Mouse (Mus musculus) hindbrain, embryonic 16.5 days (tissue): Measurements from ENCODE around the gene Fbxl4. TPM values are rescaled to one million over a fixed set of nuclear protein-coding genes. Genes with fewer than 3 reads are reported as not detected.
A peak's percentile ranks its signal among the peaks of the same experiment; 100 is the strongest.

Experiments
- ATAC-seq: fragments of 200-750 bp; cut with Nextera tagmentation; 2 replicates; pipeline ENCODE4 v1.8.0; 2017; ENCODE audit warnings: moderate TSS enrichment, moderate library complexity
- H3K27ac ChIP-seq: fragments of 300-500 bp; sonication (generic); 2 replicates; pipeline ENCODE4 v1.5.1; 2014; ENCODE audit warnings: low read depth, mild to moderate bottlenecking, control low read depth, low read length, moderate library complexity
- H3K27me3 ChIP-seq: fragments of 300-500 bp; sonication (generic); replicated peaks from 2 replicates; pipeline ENCODE4 v1.6.1; 2014; ENCODE audit warnings: low read length; ENCODE audit not compliant: control insufficient read depth, insufficient read depth
- H3K36me3 ChIP-seq: fragments of 300-500 bp; sonication (generic); 2 replicates; pipeline ENCODE4 v1.6.1; 2014; ENCODE audit warnings: mild to moderate bottlenecking, low read length, moderate library complexity, mixed read lengths; ENCODE audit not compliant: control insufficient read depth, insufficient read depth
- H3K4me1 ChIP-seq: fragments of 300-500 bp; sonication (generic); 2 replicates; pipeline ENCODE4 v1.6.1; 2014; ENCODE audit warnings: low read depth, low read length; ENCODE audit not compliant: control insufficient read depth, insufficient read depth
- H3K4me2 ChIP-seq: fragments of 300-500 bp; sonication (generic); 2 replicates; pipeline ENCODE4 v1.6.1; 2014; ENCODE audit warnings: mild to moderate bottlenecking, low read length, control low read depth, moderate library complexity
- H3K4me3 ChIP-seq: fragments of 300-500 bp; sonication (generic); 2 replicates; pipeline ENCODE4 v1.5.1; 2014; ENCODE audit warnings: mild to moderate bottlenecking, low read length, control low read depth, moderate library complexity
- H3K9ac ChIP-seq: fragments of 300-500 bp; sonication (generic); 2 replicates; pipeline ENCODE4 v1.6.1; 2014; ENCODE audit warnings: low read depth, mild to moderate bottlenecking, control low read depth, low read length, moderate library complexity
- H3K9me3 ChIP-seq: fragments of 300-500 bp; sonication (generic); 2 replicates; pipeline ENCODE4 v1.6.1; 2014; ENCODE audit warnings: mild to moderate bottlenecking, low read length, moderate library complexity; ENCODE audit not compliant: control insufficient read depth
- WGBS: fragments of 180-500 bp; shearing (Covaris S2); extraction: QIAGEN DNeasy Blood & Tissue Kit; methylation state at CpG from one replicate; pipeline ENCODE4 v1.1.7; 2014; 5-methylcytosine and 5-hydroxymethylcytosine counted together
- polyA plus RNA-seq: library from polyadenylated mRNA; unstranded; fragments of >200 nt; fragmentation: Nextera tagmentation; extraction: Ambion mirVana; gene quantifications from 2 replicates; pipeline ENCODE4 v1.2.1, GENCODE M21; 2015

The Fbxl4 gene
- polyA plus RNA-seq, 1 experiment from 2014 or later = 19.3 TPM

DNA sequence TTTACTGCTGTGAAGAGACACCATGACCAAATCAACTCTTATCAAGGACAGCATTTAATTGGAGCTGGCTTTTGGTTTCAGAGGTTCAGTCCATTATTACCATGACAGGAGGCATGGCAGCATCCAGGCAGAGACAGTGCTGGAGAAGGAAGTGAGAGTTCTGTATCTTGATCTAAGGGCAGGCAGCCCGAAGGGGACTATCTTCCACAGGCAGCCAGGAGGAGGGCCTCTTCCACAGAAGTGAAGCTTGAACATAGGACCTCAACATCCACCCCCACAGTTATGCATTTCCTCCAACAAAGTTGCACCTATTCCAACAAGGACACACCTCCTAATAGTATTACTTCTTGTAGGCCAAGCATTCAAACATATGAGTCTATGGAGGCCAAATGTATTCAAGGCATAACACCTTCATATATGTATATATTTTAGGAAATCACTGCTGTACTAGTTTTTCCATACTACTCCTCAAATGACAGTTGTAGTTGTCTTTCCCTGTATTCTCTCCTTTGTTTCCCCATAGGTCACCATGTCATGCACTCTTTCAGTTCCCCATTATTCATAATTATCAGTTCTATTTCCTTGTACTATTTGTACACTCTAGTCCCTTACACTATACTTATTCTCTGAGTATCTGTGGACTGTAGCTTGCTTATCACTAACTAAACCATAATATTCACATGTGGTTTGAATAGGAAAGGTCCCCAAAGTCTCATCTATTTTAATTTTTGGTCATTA lies 26.4 kb downstream of the Fbxl4 start:
- Histone ChIP-seq H3K4me2 (no peak overlapping the region), H3K9ac (no peak overlapping the region), H3K9me3 (no peaks in the 10 kb centered on the region), H3K4me1 (no peaks in the 10 kb centered on the region; the same call in 1 of the 2 replicates), H3K4me3 (no peak overlapping the region), H3K36me3 (peaks cover 2% of the 10 kb centered on the region; the same call in 1 of the 2 replicates), H3K27ac (no peak overlapping the region), H3K27me3 (no peaks in the 10 kb centered on the region)
- 94% methylated on average over 1 of the region's 1 CpGs for WGBS
- no peak for ATAC-seq

DNA sequence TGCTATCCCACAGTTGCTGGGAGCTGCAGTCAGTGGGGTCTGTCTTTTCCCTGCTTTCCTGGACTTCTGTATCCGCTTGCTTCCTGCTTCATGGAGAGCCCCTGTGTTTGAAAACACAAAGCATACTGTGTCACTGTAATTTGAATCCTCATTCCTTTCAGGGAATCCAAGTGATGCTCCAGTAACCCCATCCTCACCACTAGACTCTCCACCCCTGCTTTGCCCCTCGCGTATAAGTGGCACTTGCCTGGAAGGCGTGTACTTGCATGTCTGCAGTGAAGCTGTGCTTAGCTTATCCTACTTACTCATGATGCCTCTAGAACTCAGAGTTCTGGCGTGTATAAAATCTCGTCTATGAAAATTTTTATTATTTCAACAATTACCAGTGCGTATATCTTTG lies 32.7 kb downstream of the Fbxl4 start:
- no peaks in the 10 kb centered on the region for H3K36me3 ChIP-seq
- H3K4me1 ChIP-seq = no peaks in the 10 kb centered on the region
- H3K9ac ChIP-seq = no peak overlapping the region
- no peaks in the 10 kb centered on the region for H3K9me3 ChIP-seq
- H3K4me2 ChIP-seq = no peak overlapping the region
- peak; percentile 40; the same call in 1 of the 2 replicates for ATAC-seq
- H3K27me3 ChIP-seq = no peaks in the 10 kb centered on the region
- WGBS = 51% methylated on average over 7 of the region's 7 CpGs
- H3K27ac ChIP-seq = no peak overlapping the region
- H3K4me3 ChIP-seq = no peak overlapping the region

DNA sequence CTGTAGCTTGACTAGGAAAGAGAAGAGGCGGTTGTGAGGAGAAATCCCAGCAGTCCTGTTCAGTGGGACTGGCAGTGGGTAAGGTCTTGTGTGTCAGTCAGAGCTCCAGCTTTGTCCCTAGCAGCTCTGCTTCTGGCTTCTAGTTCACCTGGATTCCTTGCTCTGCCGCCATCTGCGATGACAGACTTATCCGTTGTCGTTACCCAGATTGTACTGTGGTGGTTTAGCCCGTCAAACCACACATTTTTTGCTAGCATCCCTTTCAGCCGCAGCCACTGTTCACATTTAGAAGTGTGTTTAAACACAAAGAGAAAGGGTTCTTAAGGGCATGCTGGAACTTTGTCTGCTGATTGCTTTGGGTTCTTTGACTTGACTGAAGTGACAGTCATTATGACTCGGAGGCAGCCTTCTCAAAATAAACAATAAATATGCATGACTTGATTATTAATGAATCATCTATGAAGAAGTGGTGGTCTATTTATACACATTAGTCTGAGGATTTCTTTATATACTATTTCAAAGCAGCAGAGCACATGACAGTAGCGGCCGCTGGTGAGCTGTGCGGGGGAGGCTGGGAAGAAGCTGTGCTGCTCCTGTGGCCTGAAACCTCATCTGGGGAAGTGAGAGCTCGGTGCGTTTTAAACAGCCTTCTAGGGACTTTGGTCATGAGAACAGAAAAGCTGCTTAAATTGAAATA lies 35.6 kb downstream of the Fbxl4 start:
- no peaks in the 10 kb centered on the region for H3K36me3 ChIP-seq
- H3K9me3 ChIP-seq = no peaks in the 10 kb centered on the region
- no peak overlapping the region for H3K9ac ChIP-seq
- no peak overlapping the region for H3K4me3 ChIP-seq
- ATAC-seq = peak; percentile 72
- no peak overlapping the region for H3K27ac ChIP-seq
- H3K4me2 ChIP-seq = no peak overlapping the region
- no peaks in the 10 kb centered on the region for H3K4me1 ChIP-seq
- no peaks in the 10 kb centered on the region for H3K27me3 ChIP-seq
- 52% methylated on average over 13 of the region's 13 CpGs for WGBS

DNA sequence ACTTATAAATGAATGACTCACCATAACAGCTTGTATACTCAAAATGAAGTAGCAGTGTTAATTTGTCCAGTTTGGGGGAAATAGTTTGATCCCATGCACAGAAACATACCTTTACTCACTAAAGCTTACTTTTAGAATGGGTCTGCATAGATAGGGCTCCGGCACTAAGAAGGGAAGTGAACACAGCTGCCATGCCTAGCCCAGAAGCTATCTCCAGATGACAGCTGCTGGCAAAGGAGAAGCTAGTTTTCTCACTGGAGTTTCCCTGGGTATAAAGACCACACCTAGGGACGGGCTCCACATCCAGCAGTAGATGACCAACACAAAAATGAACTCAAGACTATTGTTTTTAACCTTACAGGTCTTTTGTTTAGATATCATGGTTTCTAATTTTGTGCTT lies 38.1 kb downstream of the Fbxl4 start:
- Histone ChIP-seq H3K4me3 (no peak overlapping the region), H3K36me3 (0 out of 2 replicates have a peak, but pooled peaks cover 3% of the 10 kb centered on the region), H3K9me3 (no peaks in the 10 kb centered on the region), H3K9ac (no peak overlapping the region), H3K4me1 (no peaks in the 10 kb centered on the region), H3K27me3 (no peaks in the 10 kb centered on the region), H3K27ac (no peak overlapping the region), H3K4me2 (no peak overlapping the region)
- WGBS = 88% methylated on average over 2 of the region's 2 CpGs
- no peak for ATAC-seq

DNA sequence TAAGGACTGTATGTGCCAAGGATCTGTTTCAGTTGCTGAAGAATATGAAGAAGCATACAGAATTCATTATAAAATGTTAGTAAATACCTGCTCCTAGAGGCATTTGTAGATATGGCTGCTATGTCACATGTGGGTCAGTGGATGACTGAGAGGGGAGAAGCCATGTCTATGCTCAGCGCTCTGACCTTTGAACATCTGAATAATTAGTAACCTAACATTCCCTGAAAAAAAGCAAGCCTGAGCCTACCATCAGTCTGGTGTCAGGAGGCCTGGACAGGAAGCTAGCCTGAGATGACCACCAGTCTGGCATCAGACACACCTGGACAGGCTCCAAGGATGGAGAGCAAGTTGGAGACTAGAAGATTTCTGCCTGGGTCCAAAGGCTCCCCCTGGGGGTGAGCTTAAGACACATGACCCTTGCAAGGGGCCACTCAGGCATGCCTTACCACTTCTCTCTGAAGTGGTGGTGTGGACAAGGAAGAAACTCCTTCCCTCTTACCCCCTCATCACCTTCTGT lies 39.2 kb downstream of the Fbxl4 start:
- Histone ChIP-seq H3K9me3 (no peaks in the 10 kb centered on the region), H3K4me2 (no peak overlapping the region), H3K27me3 (no peaks in the 10 kb centered on the region), H3K9ac (no peak overlapping the region), H3K4me3 (no peak overlapping the region), H3K4me1 (no peaks in the 10 kb centered on the region), H3K36me3 (0 out of 2 replicates have a peak, but pooled peaks cover 3% of the 10 kb centered on the region), H3K27ac (no peak overlapping the region)
- no peak for ATAC-seq
- 96% methylated on average over 1 of the region's 1 CpGs for WGBS

DNA sequence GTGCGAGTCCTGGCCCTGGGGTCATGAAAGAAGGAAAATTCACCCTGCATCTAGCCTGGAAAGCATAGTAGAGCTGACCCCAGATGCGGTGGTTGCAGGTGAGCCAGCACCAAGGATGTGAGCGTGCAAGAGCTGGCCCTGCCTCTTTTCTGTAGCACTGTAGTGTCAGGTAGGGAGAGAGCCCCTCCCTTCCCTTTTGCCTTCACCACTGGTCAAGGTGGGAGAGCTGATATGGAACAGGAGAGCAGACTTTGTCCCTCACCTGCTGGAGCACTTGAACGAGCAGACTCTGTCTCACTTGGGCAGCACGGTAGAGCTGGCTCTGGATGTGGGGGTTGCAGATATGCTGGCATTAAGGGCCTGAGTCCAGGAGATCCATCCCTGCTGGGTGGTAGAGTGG lies 39.7 kb downstream of the Fbxl4 start:
- Histone ChIP-seq H3K4me2 (no peak overlapping the region), H3K27me3 (no peaks in the 10 kb centered on the region), H3K36me3 (0 out of 2 replicates have a peak, but pooled peaks cover 3% of the 10 kb centered on the region), H3K9ac (no peak overlapping the region), H3K9me3 (no peaks in the 10 kb centered on the region), H3K4me1 (no peaks in the 10 kb centered on the region), H3K4me3 (no peak overlapping the region), H3K27ac (no peak overlapping the region)
- WGBS = 95% methylated on average over 5 of the region's 5 CpGs
- no peak for ATAC-seq

DNA sequence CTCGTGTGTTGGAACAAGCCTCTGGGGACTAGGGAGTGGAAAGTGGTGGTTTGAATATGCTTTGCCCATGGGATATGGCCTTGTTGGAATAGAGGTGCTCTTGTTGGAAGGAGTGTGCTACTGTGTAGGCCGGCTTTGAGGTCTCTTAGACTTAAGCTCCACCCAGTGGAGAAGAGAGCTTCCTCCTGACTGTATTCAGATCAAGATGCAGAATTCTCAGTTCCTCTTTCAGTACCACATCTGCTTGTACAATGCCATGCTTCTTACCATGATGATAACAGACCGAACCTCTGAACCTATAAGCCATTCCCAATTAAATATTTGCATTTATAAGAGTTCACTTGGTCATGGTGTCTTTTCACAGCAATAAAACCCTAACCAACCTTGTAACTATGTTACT lies 44.7 kb downstream of the Fbxl4 start:
- Histone ChIP-seq H3K4me1 (no peaks in the 10 kb centered on the region), H3K9ac (no peak overlapping the region), H3K27ac (no peak overlapping the region), H3K36me3 (0 out of 2 replicates have a peak, but pooled peaks cover 3% of the 10 kb centered on the region), H3K4me2 (no peak overlapping the region), H3K4me3 (no peak overlapping the region), H3K9me3 (no peaks in the 10 kb centered on the region), H3K27me3 (no peaks in the 10 kb centered on the region)
- 90% methylated on average over 3 of the region's 3 CpGs for WGBS
- ATAC-seq = no peak

DNA sequence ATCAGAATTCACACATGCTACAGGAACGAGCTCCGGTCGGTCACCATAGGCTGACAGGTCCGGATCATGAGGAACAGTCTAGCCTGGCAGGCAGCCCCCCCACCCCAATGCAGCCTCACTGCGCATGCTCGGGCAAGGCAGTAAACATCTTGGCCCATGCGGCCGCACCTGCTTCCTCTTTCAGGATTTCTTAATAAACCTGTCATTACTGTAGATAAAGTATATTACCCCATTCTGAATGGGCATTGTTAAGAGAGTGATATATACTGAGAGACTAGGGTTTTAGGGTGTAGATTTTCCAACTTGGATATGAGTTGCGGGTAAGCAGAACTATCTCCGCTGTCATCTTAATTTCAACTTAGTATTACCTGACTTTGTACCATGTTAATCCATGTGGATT lies 45.6 kb downstream of the Fbxl4 start:
- no peak overlapping the region for H3K4me3 ChIP-seq
- no peak overlapping the region for H3K9ac ChIP-seq
- H3K4me2 ChIP-seq = no peak overlapping the region
- no peaks in the 10 kb centered on the region for H3K9me3 ChIP-seq
- 0 out of 2 replicates have a peak, but pooled peaks cover 3% of the 10 kb centered on the region for H3K36me3 ChIP-seq
- ATAC-seq = no peak
- no peak overlapping the region for H3K27ac ChIP-seq
- no peaks in the 10 kb centered on the region for H3K4me1 ChIP-seq
- H3K27me3 ChIP-seq = no peaks in the 10 kb centered on the region
- WGBS = 95% methylated on average over 10 of the region's 10 CpGs

DNA sequence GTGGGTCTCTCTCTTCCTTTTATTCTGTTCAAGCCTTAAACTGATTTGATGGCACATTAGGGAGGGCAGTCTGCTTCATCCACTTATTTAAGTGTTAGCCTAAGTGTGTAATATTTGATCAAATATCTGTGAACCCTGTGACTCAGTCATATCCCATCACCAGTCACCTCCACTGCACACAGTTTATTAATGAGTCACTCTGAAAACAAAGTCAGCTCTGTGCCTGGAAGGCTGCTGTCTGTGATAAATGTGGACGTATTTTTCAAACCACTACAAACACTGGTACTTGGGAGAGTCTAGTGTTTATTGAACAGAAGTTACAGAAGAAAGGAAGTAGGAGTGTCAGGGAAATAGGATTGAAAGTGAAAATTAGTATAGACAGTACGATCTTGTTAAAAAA lies 63.3 kb downstream of the Fbxl4 start:
- H3K9me3 ChIP-seq = no peaks in the 10 kb centered on the region
- 73% methylated on average over 2 of the region's 2 CpGs for WGBS
- no peak overlapping the region for H3K4me3 ChIP-seq
- H3K4me1 ChIP-seq = no peaks in the 10 kb centered on the region
- no peaks in the 10 kb centered on the region for H3K36me3 ChIP-seq
- no peak overlapping the region for H3K9ac ChIP-seq
- no peak overlapping the region for H3K27ac ChIP-seq
- H3K4me2 ChIP-seq = no peak overlapping the region
- no peaks in the 10 kb centered on the region for H3K27me3 ChIP-seq
- no peak for ATAC-seq
